Mouse (Mus musculus): Measurements from ENCODE around the gene Sugp1.
A peak's percentile ranks its signal among the peaks of the same experiment; 100 is the strongest.
"Not testable (repeated sequence)": the region's sequence is repeated elsewhere in the genome, so short reads cannot be mapped to it uniquely, and the experiment has no call there.

Sugp1 gene

GRCm38 (mm10) chr8:70043996-70044395, 1.4 kb downstream of the Sugp1 start:
- DNase-seq (ENCODE audit: low spot score in 2 of 2), result no peak

GRCm38 (mm10) chr8:70049662-70050061, 7.0 kb downstream of the Sugp1 start:
- DNase-seq (ENCODE audit: low spot score in 2 of 2), result no peak

- not testable (repeated sequence) for DNase-seq (ENCODE audit: low spot score in 2 of 2)
Observed at GRCm38 (mm10) chr8:70050434-70050833, 7.8 kb downstream of the Sugp1 start.

- no peak for DNase-seq (ENCODE audit: low spot score in 2 of 2)
Observed at GRCm38 (mm10) chr8:70057721-70058120, 15.1 kb downstream of the Sugp1 start.

- DNase-seq (ENCODE audit: low spot score in 2 of 2), result no peak
Observed at GRCm38 (mm10) chr8:70071836-70072440, 29.3 kb downstream of the Sugp1 start.

GRCm38 (mm10) chr8:70072441-70073069, 29.9 kb downstream of the Sugp1 start, which contains the start of gene Tm6sf2:
Tm6sf2 (plus strand) TSS chr8:70072924.
- DNase-seq (ENCODE audit: low spot score in 2 of 2), result peak in 1 of 2 experiments; percentile 21

GRCm38 (mm10) chr8:70073120-70073519, 30.5 kb downstream of the Sugp1 start:
- DNase-seq (ENCODE audit: low spot score in 2 of 2), result no peak

GRCm38 (mm10) chr8:70073682-70074081, 31.1 kb downstream of the Sugp1 start:
- no peak for DNase-seq (ENCODE audit: low spot score in 2 of 2)

- no peak for DNase-seq (ENCODE audit: low spot score in 2 of 2)
Observed at GRCm38 (mm10) chr8:70081976-70082375, 39.4 kb downstream of the Sugp1 start.

- peak in 1 of 2 experiments; percentile 49 for DNase-seq (ENCODE audit: low spot score in 2 of 2)
Observed at GRCm38 (mm10) chr8:70083285-70083684, 40.7 kb downstream of the Sugp1 start, which contains the start of gene Hapln4. Hapln4 (plus strand) TSS chr8:70083457.

GRCm38 (mm10) chr8:70084191-70085065, 41.8 kb downstream of the Sugp1 start:
- peak in 1 of 2 experiments; percentile 32 for DNase-seq (ENCODE audit: low spot score in 2 of 2)

GRCm38 (mm10) chr8:70086151-70086550, 43.5 kb downstream of the Sugp1 start:
- DNase-seq (ENCODE audit: low spot score in 2 of 2), result no peak

- no peak for DNase-seq (ENCODE audit: low spot score in 2 of 2)
Observed at GRCm38 (mm10) chr8:70087237-70087636, 44.6 kb downstream of the Sugp1 start.

- DNase-seq (ENCODE audit: low spot score in 2 of 2), result peak in 1 of 2 experiments; percentile 51
Observed at GRCm38 (mm10) chr8:70087836-70088650, 45.4 kb downstream of the Sugp1 start.

GRCm38 (mm10) chr8:70089296-70089960, 46.8 kb downstream of the Sugp1 start:
- DNase-seq (ENCODE audit: low spot score in 2 of 2), result no peak

- no peak for DNase-seq (ENCODE audit: low spot score in 2 of 2)
Observed at GRCm38 (mm10) chr8:70092786-70093185, 50.2 kb downstream of the Sugp1 start.

- no peak for DNase-seq (ENCODE audit: low spot score in 2 of 2)
Observed at GRCm38 (mm10) chr8:70099276-70099675, 56.7 kb downstream of the Sugp1 start.

- DNase-seq (ENCODE audit: low spot score in 2 of 2), result no peak
Observed at GRCm38 (mm10) chr8:70100241-70100640, 57.6 kb downstream of the Sugp1 start.

GRCm38 (mm10) chr8:70104506-70104905, 61.9 kb downstream of the Sugp1 start:
- no peak for DNase-seq (ENCODE audit: low spot score in 2 of 2)

- no peak for DNase-seq (ENCODE audit: low spot score in 2 of 2)
Observed at GRCm38 (mm10) chr8:70104922-70105321, 62.3 kb downstream of the Sugp1 start.

- no peak for DNase-seq (ENCODE audit: low spot score in 2 of 2)
Observed at GRCm38 (mm10) chr8:70110451-70110850, 67.8 kb downstream of the Sugp1 start.
